Mouse (Mus musculus): ENCODE data around the gene Ebf1.

- no peak for TF ChIP-seq POLR2A (IDR thresholded peaks at IDR 0.05; ENCODE audit: insufficient read length, low read depth)
- TF ChIP-seq MYOG (IDR thresholded peaks at IDR 0.05; ENCODE audit: control insufficient read depth in 1 of 3, insufficient read depth in 1 of 3, insufficient read length in 2 of 3, low read depth in 2 of 3), result no peak
- no peak for TF ChIP-seq TCF12 (IDR thresholded peaks at IDR 0.05; ENCODE audit: insufficient read depth, poor library complexity, severe bottlenecking)
- TF ChIP-seq CEBPB (IDR thresholded peaks at IDR 0.05; ENCODE audit: insufficient read depth, poor library complexity, severe bottlenecking), result no peak
- TF ChIP-seq E2F4 (IDR thresholded peaks at IDR 0.05; ENCODE audit: insufficient read depth), result no peak
- TF ChIP-seq USF1 (IDR thresholded peaks at IDR 0.05; ENCODE audit: low read depth), result no peak
- TF ChIP-seq MAX (IDR thresholded peaks at IDR 0.05; ENCODE audit: low read depth), result no peak
- TF ChIP-seq POLR2AphosphoS2 (IDR thresholded peaks at IDR 0.05; ENCODE audit: insufficient read length, low read depth), result no peak
Observed at GRCm38 (mm10) chr11:44740278-44741041, 123.3 kb downstream of the Ebf1 start.

Measured in myocyte (in vitro differentiated cells).